Mouse (Mus musculus) bone marrow, adult 2 months (tissue): ENCODE data around the gene Mast4.

Experiments
- CTCF ChIP-seq: fragments of 200-500 bp; IDR thresholded peaks from 2 replicates; pipeline ENCODE4 v1.5.1; 2011; ENCODE audit warnings: low read length, control low read depth; ENCODE audit not compliant: control insufficient read depth, insufficient read depth
- POLR2A ChIP-seq: fragments of 200-500 bp; IDR thresholded peaks from 2 replicates; pipeline ENCODE4 v1.6.1; 2011; ENCODE audit warnings: low read depth, mild to moderate bottlenecking, control low read depth, low read length, borderline replicate concordance; ENCODE audit not compliant: control insufficient read depth

DNA sequence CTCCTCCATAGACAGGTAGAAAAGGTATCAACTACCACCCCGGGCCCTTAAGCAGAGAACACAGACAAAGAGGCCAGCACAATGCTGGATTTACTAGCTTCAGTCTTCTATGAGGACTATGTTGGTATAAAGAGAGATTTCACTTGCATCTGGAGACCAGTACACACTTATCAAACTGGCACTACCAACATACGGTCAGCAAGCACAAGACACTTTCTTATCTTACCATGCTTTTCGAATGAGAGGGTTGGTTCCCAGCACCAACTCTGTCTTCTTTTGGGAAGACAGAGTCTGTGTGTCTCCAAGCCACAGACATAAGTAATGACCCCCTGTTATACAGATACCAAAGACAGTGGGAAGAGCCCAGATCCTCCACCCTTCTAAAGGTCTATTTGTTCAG lies 555.4 kb downstream of the Mast4 start:
- TF ChIP-seq CTCF (no peak), POLR2A (no peak)
